In the genomic region with DNA sequence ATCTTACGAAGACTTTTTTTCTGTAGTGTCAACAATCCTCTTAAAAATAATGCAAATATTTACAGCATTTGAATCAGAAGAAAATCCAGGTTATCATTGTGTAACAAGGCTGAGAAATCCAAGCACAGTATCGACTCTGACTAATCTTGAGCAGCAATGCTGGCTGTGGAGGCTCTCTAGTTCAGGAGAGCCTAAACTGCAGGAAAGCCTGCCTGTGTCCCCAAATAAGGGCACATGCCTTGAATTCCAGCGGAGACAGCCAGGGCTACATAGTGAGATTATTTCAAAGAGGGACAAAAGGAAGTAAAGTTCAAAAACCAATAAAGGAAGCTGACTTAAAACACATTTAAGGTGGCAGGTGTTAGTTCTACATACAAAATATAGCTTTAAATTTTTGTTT, we compare ENCODE assay signal across 22 mouse cellular contexts. TPM values are rescaled to one million over a fixed set of nuclear protein-coding genes. Genes with fewer than 3 reads are reported as not detected.
DNase-seq lines count a peak whose midpoint lies in the region; ATAC-seq and TF ChIP-seq lines count a peak whose summit lies in the region.
"Had no signal": no experiment of that assay in that cellular context is flagged by ENCODE, and none has a peak within 500 bp of the region (broad histone marks: within the 10 kb centered on the region; RNA-seq: fewer than 3 reads in every experiment).

No protein-coding gene starts in this region.

- no peaks in the 10 kb centered on the region for H3K9me3 ChIP-seq in heart, embryonic 13.5 days
- H3K9me3 ChIP-seq in heart, postnatal 0 days (replicated peaks; ENCODE audit: control insufficient read depth, low read length), result no peaks in the 10 kb centered on the region
- H3K9me3 ChIP-seq in lung, embryonic 14.5 days (ENCODE audit: low read depth, low read length), result no peaks in the 10 kb centered on the region
- H3K9me3 ChIP-seq: embryonic facial prominence, embryonic 15.5 days; forebrain, embryonic 10.5 days; hindbrain, embryonic 10.5 days; intestine, embryonic 15.5 days had no signal

- H3K9ac ChIP-seq in heart, embryonic 13.5 days, result no peak overlapping the region
- H3K9ac ChIP-seq in heart, postnatal 0 days (replicated peaks; ENCODE audit: low read depth, low read length), result no peak overlapping the region
- H3K9ac ChIP-seq in lung, embryonic 14.5 days, result no peak overlapping the region
- H3K9ac ChIP-seq: embryonic facial prominence, embryonic 15.5 days; hindbrain, embryonic 14.5 days; intestine, embryonic 15.5 days had no signal

- H3K36me3 ChIP-seq in heart, embryonic 13.5 days, result peaks cover 84% of the 10 kb centered on the region
- peaks cover 59% of the 10 kb centered on the region for H3K36me3 ChIP-seq in heart, postnatal 0 days (replicated peaks; ENCODE audit: control insufficient read depth, insufficient read depth, low read length)
- H3K36me3 ChIP-seq in lung, embryonic 14.5 days (ENCODE audit: insufficient read depth), result peaks cover 70% of the 10 kb centered on the region

- ATAC-seq in heart, embryonic 13.5 days (ENCODE audit: extremely low read depth, insufficient number of reproducible peaks, low FRiP score, low TSS enrichment), result no peak
- peak; percentile 57; the same call in 1 of the 2 replicates for ATAC-seq in heart, postnatal 0 days (ENCODE audit: insufficient read depth, low read depth)
- ATAC-seq in lung, embryonic 14.5 days (ENCODE audit: insufficient read depth), result no peak
- ATAC-seq: forebrain, embryonic 14.5 days; intestine, embryonic 15.5 days had no signal

- peak overlapping the region; percentile 72 for H3K27ac ChIP-seq in heart, embryonic 13.5 days (replicated peaks)
- peak overlapping the region; percentile 55 for H3K27ac ChIP-seq in heart, postnatal 0 days (ENCODE audit: low read depth)
- no peak overlapping the region for H3K27ac ChIP-seq in lung, embryonic 14.5 days (ENCODE audit: low read depth)
- H3K27ac ChIP-seq: embryonic facial prominence, embryonic 15.5 days; forebrain, embryonic 10.5 days; hindbrain, embryonic 10.5 days; hindbrain, embryonic 14.5 days; intestine, embryonic 15.5 days had no signal

- TF ChIP-seq CTCF in heart, postnatal 0 days (IDR thresholded peaks at IDR 0.05; ENCODE audit: low read depth), result no peak
- TF ChIP-seq CTCF in lung, embryonic 14.5 days (IDR thresholded peaks at IDR 0.05; ENCODE audit: low read depth), result no peak

- no peak overlapping the region for H3K4me2 ChIP-seq in heart, embryonic 13.5 days
- H3K4me2 ChIP-seq in heart, postnatal 0 days (ENCODE audit: low read depth, low read length), result no peak overlapping the region
- H3K4me2 ChIP-seq in lung, embryonic 14.5 days, result no peak overlapping the region
- H3K4me2 ChIP-seq: embryonic facial prominence, embryonic 15.5 days; hindbrain, embryonic 14.5 days; intestine, embryonic 15.5 days had no signal

- peaks cover 47% of the 10 kb centered on the region for H3K4me1 ChIP-seq in heart, embryonic 13.5 days
- peaks cover 8% of the 10 kb centered on the region for H3K4me1 ChIP-seq in heart, postnatal 0 days (ENCODE audit: control insufficient read depth, insufficient read depth)
- H3K4me1 ChIP-seq in lung, embryonic 14.5 days (ENCODE audit: insufficient read depth), result no peaks in the 10 kb centered on the region
- H3K4me1 ChIP-seq: embryonic facial prominence, embryonic 15.5 days; intestine, embryonic 15.5 days had no signal

- WGBS in heart, embryonic 13.5 days, result 42% methylated on average over 3 of the region's 3 CpGs
- WGBS in heart, postnatal 0 days, result 42% methylated on average over 3 of the region's 3 CpGs
- 70% methylated on average over 3 of the region's 3 CpGs for WGBS in lung, embryonic 14.5 days

- no peak for TF ChIP-seq EP300 in heart, postnatal 0 days (IDR thresholded peaks at IDR 0.05; ENCODE audit: low read depth)

- no peak for DNase-seq in heart, postnatal 4 days
- DNase-seq in heart, postnatal 0 days (ENCODE audit: low spot score), result peak; percentile 33
- DNase-seq in heart, postnatal 25 days (ENCODE audit: low spot score), result no peak
- peak; percentile 8 for DNase-seq in lung, embryonic 14.5 days
- DNase-seq in lung, postnatal 10 days, result no peak
- DNase-seq in Muller cell, postnatal 12 days (ENCODE audit: inconsistent ontology term), result peak; percentile 15
- no peak for DNase-seq in cerebellum, postnatal 25 days
- DNase-seq: adrenal gland, adult 8-10 months; adrenal gland, postnatal 36 days; cerebellum, adult 2 months; cerebellum, postnatal 10 days; embryo, embryonic 11 days; gastrocnemius, adult 2 months; gastrocnemius, postnatal 25 days had no signal

- no peak overlapping the region for H3K4me3 ChIP-seq in heart, embryonic 13.5 days
- no peak overlapping the region for H3K4me3 ChIP-seq in heart, postnatal 0 days (ENCODE audit: low read depth, low read length)
- no peak overlapping the region for H3K4me3 ChIP-seq in lung, embryonic 14.5 days (ENCODE audit: low read depth, low read length)
- H3K4me3 ChIP-seq: embryonic facial prominence, embryonic 15.5 days; erythroblast, embryonic 14.5 days; forebrain, embryonic 10.5 days; gastrocnemius, adult 2 months; hindbrain, embryonic 10.5 days; intestine, embryonic 15.5 days had no signal

- H3K27me3 ChIP-seq in heart, embryonic 13.5 days (replicated peaks), result no peaks in the 10 kb centered on the region
- no peaks in the 10 kb centered on the region for H3K27me3 ChIP-seq in heart, postnatal 0 days (ENCODE audit: control insufficient read depth, insufficient read depth, low read length)
- no peaks in the 10 kb centered on the region for H3K27me3 ChIP-seq in lung, embryonic 14.5 days (ENCODE audit: insufficient read depth, low read length)
- H3K27me3 ChIP-seq: embryonic facial prominence, embryonic 15.5 days; intestine, embryonic 15.5 days had no signal

- intact Hi-C loops in heart, postnatal 25 days (cut with DNase I), result no loop called here

RNA-seq across cellular contexts. Expression of gene Hp1bp3, which starts 54.5 kb away (rescaled TPM):
- polyA plus RNA-seq in heart, embryonic 13.5 days (2015; fragmentation: Nextera tagmentation; extraction: Ambion mirVana), result 94.5 and 104 TPM in 2 replicates
- 100 to 1,000 TPM in 1 of 2 experiments, 10 to 100 TPM in 1; 93.7 to 102 TPM for total RNA-seq in heart, postnatal 4 days (2021)
- total RNA-seq in heart, postnatal 0 days (2014; rRNA removed; ENCODE audit: low replicate concordance), result 62.4 and 97.0 TPM in 2 replicates
- polyA plus RNA-seq in heart, postnatal 0 days (2015; fragmentation: Nextera tagmentation; extraction: Ambion mirVana), result 78.1 and 80.9 TPM in 2 replicates
- 10 to 100 TPM; 80.9 to 81.8 TPM for total RNA-seq in heart, postnatal 25 days (2021)
- polyA plus RNA-seq in lung, embryonic 14.5 days (2014; fragmentation: Nextera tagmentation; extraction: Ambion mirVana), result 172 and 179 TPM in 2 replicates

Comparison
In these comparisons a context has a peak if more than half of its experiments do, and no peak if none do; other contexts are left out.
1. DNase-seq: peak in heart, postnatal 0 days (single experiment), lung, embryonic 14.5 days (single experiment) and Muller cell, postnatal 12 days (single experiment); none in heart, postnatal 4 days (single experiment), heart, postnatal 25 days (single experiment), lung, postnatal 10 days (single experiment) and cerebellum, postnatal 25 days (0 of 2).